Mouse (Mus musculus): Measurements from ENCODE around the gene Trim69. TPM values are rescaled to one million over a fixed set of nuclear protein-coding genes. Genes with fewer than 3 reads are reported as not detected.

Trim69 gene
- polyA plus RNA-seq, 1 experiment from 2014 or later = not detected

- H3K4me2 ChIP-seq = no peak overlapping the region
- WGBS = 33% methylated on average over 5 of the region's 5 CpGs
- no peaks in the 10 kb centered on the region for H3K4me1 ChIP-seq
- H3K9ac ChIP-seq (replicated peaks) = no peak overlapping the region
- H3K9me3 ChIP-seq (replicated peaks) = no peaks in the 10 kb centered on the region
- H3K36me3 ChIP-seq = no peaks in the 10 kb centered on the region
- no peak for ATAC-seq (ENCODE audit: low FRiP score)
- no peak overlapping the region for H3K27ac ChIP-seq (replicated peaks)
- no peaks in the 10 kb centered on the region for H3K27me3 ChIP-seq (replicated peaks)
- no peak overlapping the region for H3K4me3 ChIP-seq (replicated peaks)
Measured at GRCm38 (mm10) chr2:122221798-122222197, 61.3 kb downstream of the Trim69 start.

GRCm38 (mm10) chr2:122222272-122222671, 61.8 kb downstream of the Trim69 start:
- Histone ChIP-seq H3K27me3 (replicated peaks) (no peaks in the 10 kb centered on the region), H3K36me3 (no peaks in the 10 kb centered on the region), H3K9me3 (replicated peaks) (no peaks in the 10 kb centered on the region), H3K27ac (replicated peaks) (no peak overlapping the region), H3K4me1 (no peaks in the 10 kb centered on the region), H3K4me2 (no peak overlapping the region), H3K9ac (replicated peaks) (no peak overlapping the region), H3K4me3 (replicated peaks) (no peak overlapping the region)
- no peak for ATAC-seq (ENCODE audit: low FRiP score)
- WGBS = 92% methylated on average over 5 of the region's 5 CpGs

GRCm38 (mm10) chr2:122223654-122224053, 63.2 kb downstream of the Trim69 start:
- no peaks in the 10 kb centered on the region for H3K4me1 ChIP-seq
- H3K27me3 ChIP-seq (replicated peaks) = no peaks in the 10 kb centered on the region
- H3K27ac ChIP-seq (replicated peaks) = no peak overlapping the region
- no peaks in the 10 kb centered on the region for H3K36me3 ChIP-seq
- no peak overlapping the region for H3K4me2 ChIP-seq
- no peak for ATAC-seq (ENCODE audit: low FRiP score)
- H3K9me3 ChIP-seq (replicated peaks) = no peaks in the 10 kb centered on the region
- H3K4me3 ChIP-seq (replicated peaks) = no peak overlapping the region
- no peak overlapping the region for H3K9ac ChIP-seq (replicated peaks)

Other genes starting within 250 kb of the Trim69 start
- 30.8 and 37.6 TPM in 2 replicates for gene Ctdspl2, start 204.7 kb upstream of the Trim69 start, polyA plus RNA-seq (2015; fragmentation: Nextera tagmentation; extraction: Ambion mirVana)
- gene Mageb3, start 204.6 kb upstream of the Trim69 start, polyA plus RNA-seq (2015; fragmentation: Nextera tagmentation; extraction: Ambion mirVana) = 0.49 and 0.60 TPM in 2 replicates
- gene Eif3j1, start 132.2 kb upstream of the Trim69 start, polyA plus RNA-seq (2015; fragmentation: Nextera tagmentation; extraction: Ambion mirVana) = 11.1 and 12.3 TPM in 2 replicates
- 5.8 and 6.6 TPM in 2 replicates for gene Spg11, start 42.3 kb upstream of the Trim69 start, polyA plus RNA-seq (2015; fragmentation: Nextera tagmentation; extraction: Ambion mirVana)
- 138 and 290 TPM in 2 replicates for gene B2m, start 13.0 kb upstream of the Trim69 start, polyA plus RNA-seq (2015; fragmentation: Nextera tagmentation; extraction: Ambion mirVana)
- 0.09 TPM in 1 of 2 replicates, not detected in the other for gene Patl2, start 25.5 kb downstream of the Trim69 start, polyA plus RNA-seq (2015; fragmentation: Nextera tagmentation; extraction: Ambion mirVana)
- not detected in 2 replicates for gene Terb2, start 25.6 kb downstream of the Trim69 start, polyA plus RNA-seq (2015; fragmentation: Nextera tagmentation; extraction: Ambion mirVana)
- 21.4 and 41.7 TPM in 2 replicates for gene Sord, start 74.0 kb downstream of the Trim69 start, polyA plus RNA-seq (2015; fragmentation: Nextera tagmentation; extraction: Ambion mirVana)
- 0.03 and 0.12 TPM in 2 replicates for gene Duox2, start 137.7 kb downstream of the Trim69 start, polyA plus RNA-seq (2015; fragmentation: Nextera tagmentation; extraction: Ambion mirVana)
- gene Duoxa2, start 138.2 kb downstream of the Trim69 start, polyA plus RNA-seq (2015; fragmentation: Nextera tagmentation; extraction: Ambion mirVana) = 0.52 and 0.56 TPM in 2 replicates
- gene Duoxa1, start 153.0 kb downstream of the Trim69 start, polyA plus RNA-seq (2015; fragmentation: Nextera tagmentation; extraction: Ambion mirVana) = 0.17 and 1.2 TPM in 2 replicates
- gene Duox1, start 155.0 kb downstream of the Trim69 start, polyA plus RNA-seq (2015; fragmentation: Nextera tagmentation; extraction: Ambion mirVana) = 0.10 and 0.27 TPM in 2 replicates
- 11.2 and 12.0 TPM in 2 replicates for gene Shf, start 208.5 kb downstream of the Trim69 start, polyA plus RNA-seq (2015; fragmentation: Nextera tagmentation; extraction: Ambion mirVana)

Data from neural tube, embryonic 15.5 days (tissue).